Mouse (Mus musculus): ENCODE data around the gene Slc35f3. TPM values are rescaled to one million over a fixed set of nuclear protein-coding genes. Genes with fewer than 3 reads are reported as not detected.

Gene Slc35f3
- polyA plus RNA-seq, 1 experiment: 9.1 TPM

GRCm38 (mm10) chr8:126267118-126267517 is 31.2 kb upstream of the Slc35f3 start:
- DNase-seq: peak; percentile 43
- H3K27me3 ChIP-seq (replicated peaks; ENCODE audit: control insufficient read depth, insufficient read depth, low read length): no peaks in the 10 kb centered on the region
- no peak overlapping the region for H3K27ac ChIP-seq (ENCODE audit: insufficient read depth, low read depth, low read length)
- peak; percentile 69 for TF ChIP-seq CTCF (conservative IDR thresholded peaks at IDR 0.05; ENCODE audit: insufficient read depth, insufficient read length, low read depth, low read length)
- no peak for TF ChIP-seq POLR2A (IDR thresholded peaks at IDR 0.05; ENCODE audit: low read depth, low read length)
- no peaks in the 10 kb centered on the region for H3K4me1 ChIP-seq (ENCODE audit: control insufficient read depth, insufficient read depth, low read length)
- no peak overlapping the region for H3K4me3 ChIP-seq (ENCODE audit: insufficient read depth, low read depth, low read length)
- no peaks in the 10 kb centered on the region for H3K36me3 ChIP-seq (ENCODE audit: control insufficient read depth, insufficient read depth, low read length)
- 22% methylated on average over 8 of the region's 8 CpGs for WGBS

- H3K4me1 ChIP-seq (ENCODE audit: control insufficient read depth, insufficient read depth, low read length): no peaks in the 10 kb centered on the region
- H3K4me3 ChIP-seq (ENCODE audit: insufficient read depth, low read depth, low read length): no peak overlapping the region
- no peak for DNase-seq
- no peaks in the 10 kb centered on the region for H3K36me3 ChIP-seq (ENCODE audit: control insufficient read depth, insufficient read depth, low read length)
- TF ChIP-seq CTCF (conservative IDR thresholded peaks at IDR 0.05; ENCODE audit: insufficient read depth, insufficient read length, low read depth, low read length): no peak
- no peak for TF ChIP-seq POLR2A (IDR thresholded peaks at IDR 0.05; ENCODE audit: low read depth, low read length)
- no peaks in the 10 kb centered on the region for H3K27me3 ChIP-seq (replicated peaks; ENCODE audit: control insufficient read depth, insufficient read depth, low read length)
- 26% methylated on average over 6 of the region's 6 CpGs for WGBS
- no peak overlapping the region for H3K27ac ChIP-seq (ENCODE audit: insufficient read depth, low read depth, low read length)
Observed at GRCm38 (mm10) chr8:126269733-126270132, 28.6 kb upstream of the Slc35f3 start.

DNA sequence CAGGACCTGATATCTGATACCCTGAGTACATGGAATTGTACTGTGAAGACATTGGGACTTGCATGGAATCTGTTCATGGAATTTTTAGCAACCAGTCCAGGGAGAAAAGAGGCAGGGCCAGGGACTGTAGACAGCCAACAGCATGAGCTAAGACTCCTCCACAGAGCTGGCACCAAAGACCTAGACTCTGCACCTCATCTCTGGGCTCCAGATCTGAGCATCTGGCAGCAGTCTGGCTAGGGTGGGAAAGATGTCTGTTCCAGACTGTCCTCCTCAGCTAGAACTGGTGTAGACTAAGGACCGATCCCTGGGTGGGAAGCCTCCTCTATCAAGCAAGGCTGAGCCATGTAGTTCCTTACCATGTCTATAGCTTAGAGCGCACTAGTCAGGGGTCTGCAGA is 25.9 kb upstream of the Slc35f3 start:
- no peak for TF ChIP-seq CTCF (conservative IDR thresholded peaks at IDR 0.05; ENCODE audit: insufficient read depth, insufficient read length, low read depth, low read length)
- TF ChIP-seq POLR2A (IDR thresholded peaks at IDR 0.05; ENCODE audit: low read depth, low read length): no peak
- WGBS: 97% methylated on average over 2 of the region's 2 CpGs

DNA sequence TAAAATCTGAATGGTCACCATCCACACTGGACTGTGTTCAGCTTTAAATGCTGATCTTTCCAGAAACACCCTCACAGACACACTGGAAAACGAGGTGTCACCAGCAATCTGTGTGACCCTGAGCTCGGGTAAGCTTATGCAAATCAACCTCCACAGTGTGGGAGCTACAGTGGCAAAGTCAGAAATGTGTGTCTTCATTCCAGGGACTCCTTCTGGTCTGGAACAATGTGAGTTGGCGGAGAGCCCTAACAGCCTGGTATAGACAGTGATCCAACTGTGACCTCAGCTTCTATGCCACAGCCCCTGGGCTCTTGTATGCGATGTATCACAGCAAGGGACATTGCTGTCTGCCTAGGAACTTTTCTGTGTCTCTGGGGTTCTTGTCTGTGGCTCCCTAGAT is 25.3 kb upstream of the Slc35f3 start:
- no peaks in the 10 kb centered on the region for H3K4me1 ChIP-seq (ENCODE audit: control insufficient read depth, insufficient read depth, low read length)
- WGBS: 51% methylated on average over 4 of the region's 4 CpGs
- H3K27ac ChIP-seq (ENCODE audit: insufficient read depth, low read depth, low read length): no peak overlapping the region
- H3K36me3 ChIP-seq (ENCODE audit: control insufficient read depth, insufficient read depth, low read length): no peaks in the 10 kb centered on the region
- DNase-seq: no peak
- no peak overlapping the region for H3K4me3 ChIP-seq (ENCODE audit: insufficient read depth, low read depth, low read length)
- TF ChIP-seq CTCF (conservative IDR thresholded peaks at IDR 0.05; ENCODE audit: insufficient read depth, insufficient read length, low read depth, low read length) (no peak), POLR2A (IDR thresholded peaks at IDR 0.05; ENCODE audit: low read depth, low read length) (no peak)
- no peaks in the 10 kb centered on the region for H3K27me3 ChIP-seq (replicated peaks; ENCODE audit: control insufficient read depth, insufficient read depth, low read length)

More for the DNA sequence above, 25.9 kb upstream of the Slc35f3 start:
- no peak overlapping the region for H3K27ac ChIP-seq (ENCODE audit: insufficient read depth, low read depth, low read length)
- no peaks in the 10 kb centered on the region for H3K27me3 ChIP-seq (replicated peaks; ENCODE audit: control insufficient read depth, insufficient read depth, low read length)
- H3K36me3 ChIP-seq (ENCODE audit: control insufficient read depth, insufficient read depth, low read length): no peaks in the 10 kb centered on the region
- no peak overlapping the region for H3K4me3 ChIP-seq (ENCODE audit: insufficient read depth, low read depth, low read length)
- DNase-seq: no peak
- H3K4me1 ChIP-seq (ENCODE audit: control insufficient read depth, insufficient read depth, low read length): no peaks in the 10 kb centered on the region

DNA sequence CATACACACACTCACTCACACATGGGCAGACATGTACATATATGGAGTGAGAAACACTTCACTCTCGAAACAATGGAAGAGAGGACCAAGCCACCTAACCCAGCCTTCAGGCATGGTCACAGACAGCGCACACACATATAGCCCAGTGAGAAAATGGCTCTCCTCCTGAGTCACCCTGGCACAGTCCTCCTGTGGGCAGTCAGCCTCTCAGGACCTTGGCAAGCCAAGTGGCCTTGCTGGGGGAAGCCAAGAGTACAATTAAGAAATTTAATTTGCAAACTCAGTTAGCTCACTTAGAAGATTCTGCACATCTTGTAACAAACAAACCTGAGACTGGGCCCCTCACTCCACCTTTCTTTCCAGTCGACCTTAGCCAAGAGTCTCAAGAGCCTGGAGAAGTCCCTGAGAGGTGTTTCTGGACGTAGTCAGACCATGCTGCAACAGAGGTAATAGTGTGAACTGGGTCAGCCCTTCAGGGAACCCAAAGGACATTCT is 23.4 kb upstream of the Slc35f3 start:
- 64% methylated on average over 4 of the region's 4 CpGs for WGBS
- no peaks in the 10 kb centered on the region for H3K4me1 ChIP-seq (ENCODE audit: control insufficient read depth, insufficient read depth, low read length)
- H3K27ac ChIP-seq (ENCODE audit: insufficient read depth, low read depth, low read length): no peak overlapping the region

DNA sequence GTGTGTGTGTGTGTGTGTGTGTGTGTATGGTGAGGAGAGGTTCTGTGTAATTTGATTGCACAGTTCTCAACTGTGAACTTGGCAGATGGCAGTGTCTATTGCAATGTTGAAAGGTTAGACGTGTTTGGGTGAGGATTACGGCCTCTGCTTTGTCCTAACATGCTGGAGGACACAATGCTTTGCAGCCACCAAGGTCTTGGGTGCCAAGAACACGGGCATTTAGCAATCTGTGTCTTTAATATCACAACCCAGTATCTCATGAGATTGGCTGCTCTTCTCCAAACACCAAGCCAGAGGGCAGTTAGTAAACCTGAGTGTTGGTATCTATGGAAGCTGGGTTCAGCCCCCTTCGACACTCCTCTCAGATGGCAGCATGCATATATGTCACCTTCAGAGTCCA is 22.5 kb upstream of the Slc35f3 start:
- no peaks in the 10 kb centered on the region for H3K4me1 ChIP-seq (ENCODE audit: control insufficient read depth, insufficient read depth, low read length)
- H3K27me3 ChIP-seq (replicated peaks; ENCODE audit: control insufficient read depth, insufficient read depth, low read length): no peaks in the 10 kb centered on the region
- TF ChIP-seq CTCF (conservative IDR thresholded peaks at IDR 0.05; ENCODE audit: insufficient read depth, insufficient read length, low read depth, low read length) (no peak), POLR2A (IDR thresholded peaks at IDR 0.05; ENCODE audit: low read depth, low read length) (no peak)
- DNase-seq: no peak
- H3K4me3 ChIP-seq (ENCODE audit: insufficient read depth, low read depth, low read length): no peak overlapping the region
- WGBS: 73% methylated on average over 4 of the region's 4 CpGs
- H3K27ac ChIP-seq (ENCODE audit: insufficient read depth, low read depth, low read length): no peak overlapping the region
- no peaks in the 10 kb centered on the region for H3K36me3 ChIP-seq (ENCODE audit: control insufficient read depth, insufficient read depth, low read length)

More for the DNA sequence above, 23.4 kb upstream of the Slc35f3 start:
- Histone ChIP-seq H3K36me3 (ENCODE audit: control insufficient read depth, insufficient read depth, low read length) (no peaks in the 10 kb centered on the region), H3K27me3 (replicated peaks; ENCODE audit: control insufficient read depth, insufficient read depth, low read length) (no peaks in the 10 kb centered on the region), H3K4me3 (ENCODE audit: insufficient read depth, low read depth, low read length) (no peak overlapping the region)
- TF ChIP-seq CTCF (conservative IDR thresholded peaks at IDR 0.05; ENCODE audit: insufficient read depth, insufficient read length, low read depth, low read length): no peak
- TF ChIP-seq POLR2A (IDR thresholded peaks at IDR 0.05; ENCODE audit: low read depth, low read length): no peak
- no peak for DNase-seq

DNA sequence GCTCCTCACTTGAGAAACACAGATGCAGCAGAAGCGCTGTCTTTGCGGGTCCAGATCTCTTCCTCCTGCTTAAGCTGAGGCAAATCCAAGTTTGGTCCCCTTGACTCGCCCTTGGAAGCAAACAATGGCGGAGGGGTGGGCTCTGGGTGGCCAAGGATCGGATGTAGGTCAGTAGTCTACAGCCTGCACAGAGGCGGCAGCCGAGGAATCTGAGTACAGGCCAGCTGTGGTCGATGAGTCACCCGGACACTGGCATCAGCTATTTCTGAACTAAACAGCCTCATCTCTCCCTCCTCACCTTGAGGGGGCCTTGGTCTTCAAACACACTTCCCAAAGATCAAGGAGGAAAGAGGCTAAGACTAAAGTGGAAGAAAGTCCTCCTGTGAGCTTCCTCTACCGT is 6.4 kb upstream of the Slc35f3 start:
- Histone ChIP-seq H3K4me1 (ENCODE audit: control insufficient read depth, insufficient read depth, low read length) (no peaks in the 10 kb centered on the region), H3K36me3 (ENCODE audit: control insufficient read depth, insufficient read depth, low read length) (no peaks in the 10 kb centered on the region), H3K27ac (ENCODE audit: insufficient read depth, low read depth, low read length) (no peak overlapping the region), H3K27me3 (replicated peaks; ENCODE audit: control insufficient read depth, insufficient read depth, low read length) (no peaks in the 10 kb centered on the region), H3K4me3 (ENCODE audit: insufficient read depth, low read depth, low read length) (no peak overlapping the region)
- DNase-seq: no peak
- 67% methylated on average over 10 of the region's 10 CpGs for WGBS
- TF ChIP-seq CTCF (conservative IDR thresholded peaks at IDR 0.05; ENCODE audit: insufficient read depth, insufficient read length, low read depth, low read length): no peak
- TF ChIP-seq POLR2A (IDR thresholded peaks at IDR 0.05; ENCODE audit: low read depth, low read length): no peak
